Mouse (Mus musculus) spleen, postnatal 10 days (tissue): ENCODE data around the gene Nop2.
A peak's percentile ranks its signal among the peaks of the same experiment; 100 is the strongest.

Experiments
- DNase-seq, 2 experiments: peaks; one replicate each; pipeline ENCODE4 v3.0.0; 2021 to 2022; ENCODE audit warnings: low spot score in 2 of 2

Nop2 gene

GRCm38 (mm10) chr6:125172474-125172873 lies 40.8 kb downstream of the Nop2 start:
- no peak for DNase-seq

GRCm38 (mm10) chr6:125173256-125173655 lies 41.5 kb downstream of the Nop2 start:
- no peak for DNase-seq

- DNase-seq: no peak
These were observed 43.8 kb downstream of the Nop2 start for GRCm38 (mm10) chr6:125175469-125175868.

- no peak for DNase-seq
These were observed 47.9 kb downstream of the Nop2 start for GRCm38 (mm10) chr6:125179601-125180000.

GRCm38 (mm10) chr6:125182133-125182532 lies 50.4 kb downstream of the Nop2 start:
- DNase-seq: no peak

GRCm38 (mm10) chr6:125186203-125186602 lies 54.5 kb downstream of the Nop2 start:
- DNase-seq: no peak

GRCm38 (mm10) chr6:125190816-125191215 lies 59.1 kb downstream of the Nop2 start:
- no peak for DNase-seq

GRCm38 (mm10) chr6:125191332-125192015 lies 59.8 kb downstream of the Nop2 start, which contains the start of the genes Ncapd2 and Mrpl51:
Gene Ncapd2, minus strand, starts transcription at chr6:125191701.
Gene Mrpl51, plus strand, starts transcription at chr6:125191801.
- DNase-seq: peak; percentile 96 to 99

GRCm38 (mm10) chr6:125192016-125192714 lies 60.5 kb downstream of the Nop2 start:
- DNase-seq: peak; percentile 87 to 96

- DNase-seq: peak in 1 of 2 experiments; percentile 32
These were observed 61.1 kb downstream of the Nop2 start for GRCm38 (mm10) chr6:125192841-125193240.

GRCm38 (mm10) chr6:125193390-125193789 lies 61.7 kb downstream of the Nop2 start:
- DNase-seq: no peak
